Mouse (Mus musculus): Measurements from ENCODE around the gene Gramd1a. TPM values are rescaled to one million over a fixed set of nuclear protein-coding genes. Genes with fewer than 3 reads are reported as not detected.

The Gramd1a gene
- total RNA-seq, 4 experiments from 2014 or later = 103 to 108 (median 105) TPM

DNA sequence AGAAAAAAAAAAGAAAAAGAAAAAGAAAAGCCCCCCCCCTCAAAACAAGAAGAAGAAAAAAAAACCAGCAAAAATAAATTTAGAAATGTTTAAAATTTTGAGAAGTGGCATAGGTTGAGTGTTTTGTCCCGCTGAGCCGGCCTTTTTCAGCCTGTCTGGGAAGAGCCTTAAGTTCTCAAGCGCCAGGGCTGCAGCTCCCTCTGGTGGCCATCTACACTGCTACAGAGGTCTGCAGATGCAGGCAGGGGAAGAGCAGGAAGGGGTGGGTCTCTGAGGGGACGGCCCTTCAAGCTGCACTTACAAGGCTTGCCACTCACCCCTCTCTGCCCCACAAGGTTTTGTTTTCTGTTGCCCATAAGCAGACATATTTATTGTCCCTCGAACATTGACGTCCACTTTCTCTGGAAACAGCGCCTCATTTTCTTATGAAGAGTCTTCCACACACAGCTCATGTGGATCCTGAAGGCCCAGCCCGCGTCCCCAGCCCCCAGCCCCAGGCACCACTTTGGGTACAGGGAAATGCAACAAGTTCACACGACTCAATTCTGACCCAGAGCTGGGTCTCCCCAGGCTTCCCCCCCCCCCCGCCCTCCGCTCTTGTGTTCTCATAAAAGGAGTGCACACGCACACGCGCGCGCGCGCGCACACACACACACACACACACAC lies 58.0 kb downstream of the Gramd1a start:
- DNase-seq (ENCODE audit: low spot score in 2 of 2) = peak; percentile 78 to 79

DNA sequence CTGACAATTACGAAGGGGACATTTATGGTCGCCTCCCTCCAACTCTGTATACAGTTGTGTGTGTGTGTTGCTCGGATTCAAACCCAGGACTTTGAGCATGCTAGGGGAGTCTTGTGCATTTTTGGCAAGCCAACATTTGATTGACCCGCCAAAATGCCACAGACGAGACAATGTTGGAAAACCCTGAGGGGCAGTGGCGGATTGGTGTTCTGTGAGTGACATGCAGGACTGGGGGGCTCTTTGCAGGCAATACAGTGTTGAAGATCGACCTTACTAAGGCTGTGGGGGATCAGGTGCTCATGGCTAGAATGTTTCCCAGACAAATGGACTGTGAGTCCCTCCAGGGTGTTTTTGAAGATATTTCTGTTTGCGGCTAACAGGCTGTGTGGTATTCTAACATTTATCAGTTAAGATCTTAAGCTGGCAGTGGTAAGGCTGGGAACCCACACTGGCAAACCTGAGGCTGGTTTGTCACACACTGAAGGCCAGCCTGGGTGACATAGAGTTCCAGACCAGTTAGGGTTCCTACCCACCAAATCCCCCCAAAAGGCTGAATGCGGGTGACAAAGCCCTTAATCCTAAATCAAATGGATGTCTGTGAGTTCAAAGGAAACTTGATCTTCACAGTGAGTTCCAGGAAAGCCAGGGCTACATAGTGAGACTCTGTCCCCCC lies 58.7 kb downstream of the Gramd1a start:
- no peak for DNase-seq (ENCODE audit: low spot score in 2 of 2)

DNA sequence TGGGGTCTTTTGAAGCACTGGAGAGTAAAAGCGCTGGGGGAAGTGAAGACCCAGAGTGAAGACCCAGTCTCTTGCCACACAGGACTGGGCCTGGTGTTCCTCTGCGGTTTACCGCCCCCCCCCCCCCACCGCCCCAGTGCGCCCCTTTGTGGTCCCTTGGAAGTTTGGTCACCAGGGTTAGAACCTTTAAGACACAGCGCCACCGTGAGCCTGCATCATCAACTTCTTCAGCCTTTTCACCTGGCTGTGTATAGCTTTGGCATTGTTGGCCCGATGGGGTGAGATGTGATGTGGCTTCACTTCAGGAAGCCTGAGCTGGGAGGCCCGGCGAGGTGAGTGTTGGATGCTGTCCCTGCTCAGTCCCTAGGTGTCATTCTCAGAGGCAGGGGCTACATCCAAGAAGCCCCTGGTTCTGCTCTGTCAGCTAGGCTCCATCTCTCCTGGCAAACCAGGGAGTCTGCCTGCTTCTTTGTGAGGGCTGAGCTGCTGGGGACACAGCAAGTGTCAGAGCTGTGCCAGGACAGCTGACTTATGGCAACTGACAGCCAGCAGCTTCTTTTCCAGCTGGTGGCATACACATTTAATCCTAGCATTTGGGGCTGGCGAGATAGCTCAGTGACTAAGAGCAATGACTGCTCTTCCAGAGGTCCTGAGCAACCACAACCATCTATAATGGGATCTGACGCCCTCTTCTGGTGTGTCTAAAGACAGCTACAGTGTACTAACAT lies 60.8 kb downstream of the Gramd1a start:
- no peak for DNase-seq (ENCODE audit: low spot score in 2 of 2)

DNA sequence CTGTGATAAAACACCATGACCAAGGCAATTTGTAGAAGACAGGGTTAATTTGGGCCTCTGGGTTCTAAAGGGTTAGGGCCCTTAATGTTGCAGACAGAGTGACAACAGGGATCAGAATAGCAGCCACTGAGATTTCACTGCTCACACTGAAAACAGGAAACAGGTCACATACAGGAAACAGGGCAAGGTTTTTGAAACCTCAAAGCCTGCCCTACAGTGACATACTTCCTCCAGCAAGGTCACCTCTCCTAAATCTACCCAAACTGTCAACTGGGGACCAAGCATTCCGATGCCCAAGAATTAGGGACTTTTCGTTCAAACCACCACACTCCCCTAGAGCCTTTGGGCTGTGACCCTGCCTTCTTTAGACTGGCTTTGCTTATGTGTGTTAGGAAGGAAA lies 66.0 kb downstream of the Gramd1a start:
- no peak for DNase-seq (ENCODE audit: low spot score in 2 of 2)

DNA sequence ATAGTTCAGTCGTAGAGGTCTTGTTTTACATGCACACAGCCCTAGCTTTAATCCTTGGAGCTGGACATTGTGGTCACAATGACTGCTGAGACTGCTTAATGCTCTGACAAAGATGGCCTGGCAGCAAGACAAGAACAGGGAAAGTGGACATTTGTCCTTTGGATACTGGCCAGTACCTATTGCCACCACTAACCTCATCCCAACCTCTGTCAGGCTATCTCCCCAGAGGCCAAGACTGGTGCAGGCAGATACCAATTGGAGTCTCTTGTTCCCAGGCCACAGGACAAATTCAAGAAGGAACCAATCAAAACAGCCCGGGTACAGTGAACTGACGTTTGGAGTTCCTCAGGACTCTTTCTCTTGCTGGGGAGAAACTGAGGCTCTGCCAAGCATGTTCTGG lies 67.5 kb downstream of the Gramd1a start:
- DNase-seq (ENCODE audit: low spot score in 2 of 2) = no peak

DNA sequence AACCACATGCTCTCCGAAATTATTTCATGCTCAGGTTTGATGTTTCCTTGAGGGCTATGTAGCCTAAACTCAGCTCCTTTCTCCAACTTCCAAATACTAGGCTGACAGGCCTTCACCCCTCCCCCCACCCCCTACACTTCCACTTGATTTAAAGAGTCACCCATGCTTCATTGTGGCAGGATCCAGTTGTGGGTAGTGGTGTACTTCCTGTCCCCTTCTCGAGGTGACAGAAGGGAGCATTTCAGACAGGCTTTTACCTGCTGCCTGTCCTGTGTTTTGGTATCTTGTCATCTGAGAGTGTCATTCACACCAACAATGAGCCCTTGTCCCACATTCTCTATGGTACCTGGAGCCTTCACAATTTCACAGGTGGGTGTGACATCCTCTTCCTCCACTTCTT lies 68.4 kb downstream of the Gramd1a start:
- DNase-seq (ENCODE audit: low spot score in 2 of 2) = no peak

DNA sequence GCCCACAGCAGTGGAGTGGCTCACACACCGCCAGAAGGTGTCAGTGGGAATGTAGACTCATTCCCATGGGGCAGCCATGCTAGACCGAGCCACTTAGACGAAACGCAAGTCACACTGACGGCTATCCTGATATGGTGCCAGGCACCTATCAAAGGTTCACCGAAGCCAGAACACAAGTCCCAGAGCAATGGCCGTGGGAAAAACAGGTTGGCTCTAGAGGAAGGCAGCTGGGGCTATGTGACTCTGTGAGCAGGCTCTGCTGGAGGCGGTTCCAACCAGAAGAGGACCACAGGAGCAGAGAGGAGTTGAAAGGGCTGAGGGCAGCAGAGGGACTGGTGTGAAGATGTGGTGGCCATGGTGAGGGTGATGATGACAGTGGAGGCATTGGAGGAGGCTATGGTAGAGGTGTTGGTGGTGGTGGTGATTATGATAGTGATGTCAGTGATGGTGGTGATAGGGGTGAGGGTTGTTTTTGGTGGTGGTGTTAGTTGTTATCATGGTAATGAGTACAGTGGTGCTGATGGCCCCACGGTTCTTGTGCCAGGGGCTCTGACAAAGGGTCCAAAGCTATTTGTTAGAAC lies 69.4 kb downstream of the Gramd1a start:
- DNase-seq (ENCODE audit: low spot score in 2 of 2) = no peak

DNA sequence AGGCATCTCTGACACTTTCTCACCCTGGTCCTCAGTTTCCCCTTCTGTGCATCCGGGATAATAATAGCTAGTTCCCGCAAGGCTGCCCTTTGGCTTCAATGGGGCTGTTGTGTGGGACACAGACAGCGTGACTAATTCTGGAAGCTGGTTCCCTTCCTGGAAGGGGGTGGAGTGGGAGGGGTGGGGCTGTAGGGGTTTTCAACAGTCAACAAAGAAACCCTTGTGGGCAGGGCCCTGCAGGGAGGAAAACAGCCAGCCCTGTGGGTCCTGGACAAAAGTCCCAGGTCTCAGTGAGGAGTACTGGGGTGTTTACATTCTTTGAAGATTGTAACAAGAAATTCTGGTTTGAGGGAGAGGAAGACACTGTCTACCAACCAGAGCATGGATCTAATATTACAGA lies 70.5 kb downstream of the Gramd1a start:
- DNase-seq (ENCODE audit: low spot score in 2 of 2) = peak in 1 of 2 experiments; percentile 58

DNA sequence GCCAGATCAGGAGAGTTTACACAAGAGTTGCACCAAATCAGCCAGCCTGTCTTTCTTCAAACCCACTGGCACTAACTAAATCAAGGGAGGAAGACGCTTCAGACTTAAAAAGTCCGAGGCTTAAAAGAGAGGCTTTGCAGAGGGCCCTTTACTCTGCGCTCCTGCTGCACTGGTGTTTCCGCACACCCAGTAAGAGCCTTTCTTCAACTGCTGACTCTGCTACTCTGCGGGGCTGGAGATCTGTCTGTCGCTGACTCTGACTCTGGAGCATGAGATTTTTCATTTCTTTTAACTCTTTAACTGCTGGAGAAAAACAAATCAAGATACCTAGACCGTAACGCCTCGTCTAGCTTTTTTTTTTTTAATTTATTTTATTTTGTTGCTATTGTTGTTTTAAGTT lies 71.6 kb downstream of the Gramd1a start:
- DNase-seq (ENCODE audit: low spot score in 2 of 2) = no peak

DNA sequence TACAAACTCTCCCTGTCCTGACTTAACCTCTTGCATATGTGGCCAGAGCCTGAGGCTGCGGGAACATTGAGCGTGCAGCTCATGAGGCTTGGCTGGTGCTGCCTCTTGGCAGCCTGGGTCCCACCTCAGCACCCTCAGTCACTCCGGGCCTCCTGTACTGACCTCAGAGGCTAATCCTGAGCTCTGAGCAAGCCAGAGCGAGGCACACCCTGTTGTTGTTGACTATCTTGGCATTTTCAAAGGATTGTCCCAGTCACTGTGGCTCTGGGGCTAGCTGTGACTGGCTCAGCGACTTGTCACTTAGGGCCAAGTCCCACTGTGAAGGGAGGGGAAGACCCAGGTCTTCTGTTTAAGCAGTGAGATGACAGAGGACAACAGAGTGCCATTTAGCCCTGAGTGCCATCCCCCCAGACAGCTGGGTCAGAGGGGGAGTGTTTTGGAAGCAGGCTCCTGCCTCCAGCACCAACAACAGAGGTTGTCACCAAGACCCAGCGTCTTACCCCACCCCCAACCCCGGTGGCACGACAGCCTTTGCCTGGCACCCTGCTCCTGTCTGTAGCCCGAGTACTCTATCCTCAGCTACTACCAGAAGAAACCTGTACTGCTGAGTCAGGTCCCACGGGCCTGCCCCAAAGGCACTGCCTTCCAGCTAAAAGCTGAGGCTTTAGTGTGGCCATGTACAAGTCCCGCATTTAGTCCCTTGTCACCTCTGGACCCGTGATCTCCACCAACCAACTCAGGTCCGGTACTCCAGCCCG lies 72.7 kb downstream of the Gramd1a start:
- DNase-seq (ENCODE audit: low spot score in 2 of 2) = peak in 1 of 2 experiments; percentile 66

DNA sequence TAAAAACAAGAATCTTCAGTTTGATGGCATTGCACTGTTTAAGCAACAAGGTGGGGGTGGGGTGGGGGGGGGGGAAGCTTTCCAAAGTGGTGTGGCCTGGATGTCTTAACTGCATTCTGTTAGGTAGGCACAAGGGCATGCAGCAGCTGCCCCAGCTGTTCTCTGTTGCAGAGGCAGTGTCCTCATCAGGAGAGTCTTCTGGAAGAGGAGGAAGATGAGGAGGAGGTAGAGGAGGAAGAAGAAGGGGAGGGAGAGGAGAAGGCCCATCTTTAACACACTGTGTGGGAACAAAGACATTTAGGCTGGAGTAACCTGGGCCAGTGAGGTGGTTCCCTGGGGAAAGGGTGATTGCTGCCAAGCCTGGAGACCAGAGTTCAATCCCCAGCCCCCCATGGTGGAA lies 73.6 kb downstream of the Gramd1a start:
- DNase-seq (ENCODE audit: low spot score in 2 of 2) = no peak

DNA sequence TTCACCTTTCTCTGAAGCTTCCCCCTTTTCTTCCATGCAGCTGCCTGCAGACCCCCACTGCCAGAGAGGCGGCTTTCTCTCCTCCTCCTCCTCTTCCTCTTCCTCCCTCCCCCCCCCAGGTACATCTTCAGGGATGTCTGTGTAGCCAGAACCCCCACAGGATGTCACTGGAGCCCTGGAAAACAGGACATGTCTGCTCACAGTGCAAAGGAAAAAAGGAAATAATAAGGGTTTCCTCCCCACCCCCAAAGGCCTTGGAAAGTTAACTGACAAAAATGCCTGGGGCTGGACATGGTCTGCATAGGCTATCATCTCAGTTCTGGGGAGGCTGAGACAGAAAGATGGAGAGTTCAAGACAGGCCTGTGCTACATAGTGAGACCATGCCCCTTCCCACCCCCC lies 74.6 kb downstream of the Gramd1a start:
- no peak for DNase-seq (ENCODE audit: low spot score in 2 of 2)

DNA sequence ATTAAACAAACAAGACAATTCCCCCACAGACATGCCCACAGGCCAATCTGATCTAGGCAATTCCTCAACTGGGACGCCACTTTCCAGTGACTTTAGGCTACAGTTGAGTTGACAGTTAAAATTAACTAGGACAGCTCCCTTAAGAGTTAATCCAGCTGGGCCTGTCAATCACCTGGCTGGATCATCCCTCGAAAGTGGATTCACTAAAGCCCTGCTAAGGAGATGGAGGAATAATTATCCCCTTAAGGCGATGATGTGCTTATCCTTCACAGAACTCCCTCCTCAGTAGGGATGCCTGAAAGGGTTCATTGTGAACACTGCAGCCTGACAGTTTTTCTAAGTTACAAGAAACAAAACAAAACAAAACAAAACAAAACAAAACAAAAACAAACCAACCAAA lies 75.1 kb downstream of the Gramd1a start:
- DNase-seq (ENCODE audit: low spot score in 2 of 2) = no peak

Other genes starting within 250 kb of the Gramd1a start
- gene Mag, start 241.0 kb downstream of the Gramd1a start, total RNA-seq (2022) = 100 to 1,000 TPM; 200 to 254 (median 210) TPM
- gene Hamp2, start 231.2 kb downstream of the Gramd1a start, total RNA-seq (2022) = not detected
- gene Hamp, start 211.9 kb downstream of the Gramd1a start, total RNA-seq (2022) = 1 to 10 TPM in 1 of 4 experiments, not detected in 3; 1.1 TPM
- 100 to 1,000 TPM; 114 to 125 (median 120) TPM for gene Usf2, start 199.1 kb downstream of the Gramd1a start, total RNA-seq (2022)
- 1 to 10 TPM; 5.2 to 6.6 (median 6.1) TPM for gene Lsr, start 182.4 kb downstream of the Gramd1a start, total RNA-seq (2022)
- gene Fam187b, start 182.1 kb downstream of the Gramd1a start, total RNA-seq (2022) = under 1 TPM in 2 of 4 experiments, not detected in 2; 0.18 to 0.30 TPM
- gene Fxyd5, start 113.4 kb downstream of the Gramd1a start, total RNA-seq (2022) = 10 to 100 TPM; 25.8 to 33.5 (median 30.0) TPM
- 100 to 1,000 TPM; 162 to 173 (median 169) TPM for gene Fxyd7, start 104.4 kb downstream of the Gramd1a start, total RNA-seq (2022)
- 100 to 1,000 TPM in 2 of 4 experiments, 10 to 100 TPM in 2; 57.6 to 144 (median 110) TPM for gene Fxyd1, start 98.7 kb downstream of the Gramd1a start, total RNA-seq (2022)
- gene Lgi4, start 96.6 kb downstream of the Gramd1a start, total RNA-seq (2022) = 10 to 100 TPM; 35.0 to 50.6 (median 40.8) TPM
- 1 to 10 TPM in 3 of 4 experiments, under 1 TPM in 1; 0.75 to 2.1 (median 1.2) TPM for gene Fxyd3, start 79.2 kb downstream of the Gramd1a start, total RNA-seq (2022)
- 1 to 10 TPM; 2.0 to 4.4 (median 3.5) TPM for gene Hpn, start 40.6 kb downstream of the Gramd1a start, total RNA-seq (2022)
- gene Scn1b, start 28.9 kb downstream of the Gramd1a start, total RNA-seq (2022) = 100 to 1,000 TPM; 652 to 704 (median 680) TPM
- not detected for gene Scgb2b2, start 134.6 kb upstream of the Gramd1a start, total RNA-seq (2022)
- not detected for gene Scgb1b2, start 135.9 kb upstream of the Gramd1a start, total RNA-seq (2022)
- gene Scgb2b3, start 206.2 kb upstream of the Gramd1a start, total RNA-seq (2022) = not detected
- not detected for gene Scgb1b3, start 219.7 kb upstream of the Gramd1a start, total RNA-seq (2022)